Comparison of ENCODE assay signal across 7 mouse cellular contexts in the genomic region with DNA sequence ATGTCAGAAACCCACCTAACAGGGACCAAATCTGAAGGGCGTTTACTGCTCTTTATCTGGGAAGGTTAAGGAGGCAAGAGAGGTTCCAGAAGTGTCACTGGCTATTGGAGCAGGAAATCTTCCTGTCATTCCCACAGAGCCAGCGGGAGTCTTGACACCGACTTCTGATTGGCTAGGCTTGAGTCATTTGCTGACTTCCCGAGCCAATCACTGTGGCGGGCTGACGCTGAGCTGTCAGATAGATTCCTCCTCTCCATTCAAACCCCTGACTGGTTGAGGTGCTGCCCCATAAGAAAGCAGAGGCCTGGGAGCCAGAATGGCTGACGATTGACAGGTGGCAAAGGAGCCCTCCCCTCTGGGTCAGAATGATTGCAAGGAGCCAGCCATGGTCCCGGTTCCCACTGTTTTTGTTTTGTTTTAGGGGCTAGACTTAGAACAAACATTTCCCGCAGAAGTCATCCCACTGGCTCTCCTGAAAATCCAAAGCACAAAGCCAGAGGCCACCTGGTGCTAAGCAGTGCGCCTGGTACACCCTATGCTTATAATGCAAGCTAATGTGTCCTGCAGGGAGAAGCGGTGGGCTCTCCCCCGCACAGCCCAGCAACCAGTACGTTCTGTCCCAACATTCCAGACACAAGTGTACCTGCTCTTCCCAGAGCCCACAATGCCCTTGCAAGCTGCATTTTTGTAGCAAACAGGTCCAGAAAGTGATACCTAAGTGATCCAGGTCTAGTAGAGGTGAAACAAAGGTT. TPM values are rescaled to one million over a fixed set of nuclear protein-coding genes. Genes with fewer than 3 reads are reported as not detected.
DNase-seq lines count a peak whose midpoint lies in the region; ATAC-seq and TF ChIP-seq lines count a peak whose summit lies in the region.

No protein-coding gene starts in this region.

- peak overlapping the region; percentile 15 for H3K4me2 ChIP-seq in embryonic facial prominence, embryonic 15.5 days (replicated peaks)
- peak overlapping the region; percentile 51; the same call in 1 of the 2 replicates for H3K4me2 ChIP-seq in intestine, postnatal 0 days (replicated peaks; ENCODE audit: low read depth)
- no peak overlapping the region; the same call in 1 of the 2 replicates for H3K4me2 ChIP-seq in lung, postnatal 0 days (replicated peaks; ENCODE audit: low read depth, low read length)

- H3K27me3 ChIP-seq in embryonic facial prominence, embryonic 15.5 days: no peaks in the 10 kb centered on the region
- no peaks in the 10 kb centered on the region for H3K27me3 ChIP-seq in intestine, postnatal 0 days (replicated peaks; ENCODE audit: control insufficient read depth, insufficient read depth, low read length)
- no peaks in the 10 kb centered on the region for H3K27me3 ChIP-seq in lung, postnatal 0 days (replicated peaks; ENCODE audit: insufficient read depth, low read length)

- ATAC-seq in embryonic facial prominence, embryonic 15.5 days (ENCODE audit: insufficient number of reproducible peaks, low FRiP score, low TSS enrichment, low read depth): no peak
- ATAC-seq in intestine, postnatal 0 days: no peak; the same call in 1 of the 2 replicates
- ATAC-seq in lung, postnatal 0 days: peak; percentile 71

- peaks cover 22% of the 10 kb centered on the region for H3K4me1 ChIP-seq in embryonic facial prominence, embryonic 15.5 days
- no peaks in the 10 kb centered on the region for H3K4me1 ChIP-seq in intestine, postnatal 0 days (replicated peaks; ENCODE audit: control insufficient read depth, insufficient read depth, low read length)
- peaks cover 6% of the 10 kb centered on the region; the same call in 1 of the 2 replicates for H3K4me1 ChIP-seq in lung, postnatal 0 days (ENCODE audit: insufficient read depth, low read depth, low read length)

- intact Hi-C loops in left cerebral cortex, postnatal 36 days (cut with DNase I): no loop called here

- DNase-seq in Muller cell, postnatal 12 days (ENCODE audit: inconsistent ontology term): peak; percentile 67
- peak; percentile 56 for DNase-seq in ZHBTc4 (ENCODE audit: low read depth, low spot score)
- peak; percentile 52 for DNase-seq in lung, postnatal 0 days (ENCODE audit: low spot score)
- no peak for DNase-seq in left cerebral cortex, postnatal 36 days (ENCODE audit: low spot score in 2 of 2)
- DNase-seq in right cerebral cortex, postnatal 4 days: no peak

- TF ChIP-seq CTCF in intestine, postnatal 0 days (IDR thresholded peaks at IDR 0.05; ENCODE audit: low read depth): no peak
- TF ChIP-seq CTCF in lung, postnatal 0 days (IDR thresholded peaks at IDR 0.05): no peak

- no peaks in the 10 kb centered on the region for H3K36me3 ChIP-seq in embryonic facial prominence, embryonic 15.5 days
- no peaks in the 10 kb centered on the region for H3K36me3 ChIP-seq in intestine, postnatal 0 days (ENCODE audit: control insufficient read depth, insufficient read depth)
- no peaks in the 10 kb centered on the region for H3K36me3 ChIP-seq in lung, postnatal 0 days (ENCODE audit: insufficient read depth, low read length)

- 0 out of 2 replicates have a peak overlapping the region, but pooled peaks have one; percentile 1 for H3K4me3 ChIP-seq in embryonic facial prominence, embryonic 15.5 days (replicated peaks)
- H3K4me3 ChIP-seq in intestine, postnatal 0 days (ENCODE audit: low read depth, low read length): no peak overlapping the region
- no peak overlapping the region for H3K4me3 ChIP-seq in lung, postnatal 0 days (ENCODE audit: low read depth, low read length)

- no peak overlapping the region for H3K9ac ChIP-seq in embryonic facial prominence, embryonic 15.5 days
- H3K9ac ChIP-seq in intestine, postnatal 0 days (ENCODE audit: low read depth, low read length): no peak overlapping the region
- no peak overlapping the region for H3K9ac ChIP-seq in lung, postnatal 0 days (replicated peaks; ENCODE audit: low read depth)

- H3K27ac ChIP-seq in embryonic facial prominence, embryonic 15.5 days (replicated peaks): no peak overlapping the region
- H3K27ac ChIP-seq in intestine, postnatal 0 days (ENCODE audit: low read depth, low read length): no peak overlapping the region
- no peak overlapping the region for H3K27ac ChIP-seq in lung, postnatal 0 days (ENCODE audit: low read length)

- H3K9me3 ChIP-seq in embryonic facial prominence, embryonic 15.5 days (replicated peaks): no peaks in the 10 kb centered on the region
- no peaks in the 10 kb centered on the region for H3K9me3 ChIP-seq in intestine, postnatal 0 days (ENCODE audit: control insufficient read depth)
- no peaks in the 10 kb centered on the region for H3K9me3 ChIP-seq in lung, postnatal 0 days (ENCODE audit: low read length)

- TF ChIP-seq EP300 in lung, postnatal 0 days (IDR thresholded peaks at IDR 0.05): no peak

- WGBS in embryonic facial prominence, embryonic 15.5 days: 36% methylated on average over 13 of the region's 13 CpGs
- 39% methylated on average over 13 of the region's 13 CpGs for WGBS in intestine, postnatal 0 days
- 39% methylated on average over 13 of the region's 13 CpGs for WGBS in lung, postnatal 0 days

RNA-seq across cellular contexts. Expression of gene Rhof, which starts 22.9 kb away (rescaled TPM):
- 5.4 and 6.4 TPM in 2 replicates for polyA plus RNA-seq in embryonic facial prominence, embryonic 15.5 days (2015; fragmentation: Nextera tagmentation; extraction: Ambion mirVana)
- polyA plus RNA-seq in intestine, postnatal 0 days (2015; fragmentation: Nextera tagmentation; extraction: Ambion mirVana): 17.0 TPM in 2 replicates
- 12.4 and 16.8 TPM in 2 replicates for polyA plus RNA-seq in lung, postnatal 0 days (2015; fragmentation: Nextera tagmentation; extraction: Ambion mirVana)
- total RNA-seq in left cerebral cortex, postnatal 36 days (2021): 10 to 100 TPM; 51.3 to 53.0 TPM

RNA-seq across cellular contexts. Expression of gene Setd1b, which starts 32.4 kb away (rescaled TPM):
- 11.4 TPM in 2 replicates for polyA plus RNA-seq in embryonic facial prominence, embryonic 15.5 days (2015; fragmentation: Nextera tagmentation; extraction: Ambion mirVana)
- polyA plus RNA-seq in intestine, postnatal 0 days (2015; fragmentation: Nextera tagmentation; extraction: Ambion mirVana): 5.4 and 6.7 TPM in 2 replicates
- 6.2 and 7.2 TPM in 2 replicates for polyA plus RNA-seq in lung, postnatal 0 days (2015; fragmentation: Nextera tagmentation; extraction: Ambion mirVana)
- total RNA-seq in left cerebral cortex, postnatal 36 days (2021): 10 to 100 TPM; 27.9 to 35.0 TPM

RNA-seq across cellular contexts. Expression of gene Tmem120b, which starts 41.4 kb away (rescaled TPM):
- 19.4 and 21.2 TPM in 2 replicates for polyA plus RNA-seq in embryonic facial prominence, embryonic 15.5 days (2015; fragmentation: Nextera tagmentation; extraction: Ambion mirVana)
- 3.2 and 4.2 TPM in 2 replicates for polyA plus RNA-seq in intestine, postnatal 0 days (2015; fragmentation: Nextera tagmentation; extraction: Ambion mirVana)
- polyA plus RNA-seq in lung, postnatal 0 days (2015; fragmentation: Nextera tagmentation; extraction: Ambion mirVana): 11.9 and 12.2 TPM in 2 replicates
- total RNA-seq in left cerebral cortex, postnatal 36 days (2021): 10 to 100 TPM; 13.2 to 17.7 TPM

RNA-seq across cellular contexts. Expression of gene Psmd9, which starts 59.6 kb away (rescaled TPM):
- polyA plus RNA-seq in embryonic facial prominence, embryonic 15.5 days (2015; fragmentation: Nextera tagmentation; extraction: Ambion mirVana): 92.3 and 95.4 TPM in 2 replicates
- polyA plus RNA-seq in intestine, postnatal 0 days (2015; fragmentation: Nextera tagmentation; extraction: Ambion mirVana): 50.9 and 57.5 TPM in 2 replicates
- 61.3 and 62.0 TPM in 2 replicates for polyA plus RNA-seq in lung, postnatal 0 days (2015; fragmentation: Nextera tagmentation; extraction: Ambion mirVana)
- 10 to 100 TPM; 28.6 to 29.6 TPM for total RNA-seq in left cerebral cortex, postnatal 36 days (2021)

Comparison
In these comparisons a context has a peak if more than half of its experiments do, and no peak if none do; other contexts are left out.
1. DNase-seq: peak in Muller cell, postnatal 12 days (single experiment), ZHBTc4 (single experiment) and lung, postnatal 0 days (single experiment); none in left cerebral cortex, postnatal 36 days (0 of 2) and right cerebral cortex, postnatal 4 days (single experiment).